Mouse (Mus musculus): ENCODE results near the gene 2610001J05Rik. TPM values are rescaled to one million over a fixed set of nuclear protein-coding genes. Genes with fewer than 3 reads are reported as not detected.
A peak's percentile ranks its signal among the peaks of the same experiment; 100 is the strongest.
"Not testable (repeated sequence)": the region's sequence is repeated elsewhere in the genome, so short reads cannot be mapped to it uniquely, and the experiment has no call there.

Gene 2610001J05Rik
- polyA plus RNA-seq, 1 experiment from 2014 or later = 63.4 TPM

GRCm38 (mm10) chr6:13846031-13846430 is 25.3 kb downstream of the 2610001J05Rik start:
- H3K36me3 ChIP-seq (ENCODE audit: inconsistent target); H3K79me2 ChIP-seq (ENCODE audit: inconsistent target); H3K27ac ChIP-seq; H3K4me3 ChIP-seq (ENCODE audit: inconsistent target): not testable (repeated sequence)
- WGBS (ENCODE audit: missing documents) = 86% methylated on average over 1 of the region's 1 CpGs

GRCm38 (mm10) chr6:13839345-13840054 is 31.8 kb downstream of the 2610001J05Rik start, which contains the start of gene Gpr85:
Gene Gpr85, minus strand, starts transcription at chr6:13839942.
- peak within 1 kb of the TSS; percentile 44 for H3K27ac ChIP-seq
- peak within 1 kb of the TSS; percentile 48 for H3K4me3 ChIP-seq (ENCODE audit: inconsistent target)
- WGBS (ENCODE audit: missing documents) = 46% methylated on average over 18 of the region's 18 CpGs
- no peaks in the 10 kb centered on the region for H3K79me2 ChIP-seq (ENCODE audit: inconsistent target)
- no peaks in the 10 kb centered on the region for H3K36me3 ChIP-seq (ENCODE audit: inconsistent target)

- Histone ChIP-seq H3K4me3 (ENCODE audit: inconsistent target) (peak overlapping the region; percentile 48), H3K79me2 (ENCODE audit: inconsistent target) (no peaks in the 10 kb centered on the region), H3K36me3 (ENCODE audit: inconsistent target) (no peaks in the 10 kb centered on the region), H3K27ac (peak overlapping the region; percentile 44)
- WGBS (ENCODE audit: missing documents) = under 1% methylated on average over 37 of the region's 41 CpGs
Measured at GRCm38 (mm10) chr6:13838677-13839344, 32.5 kb downstream of the 2610001J05Rik start.

DNA sequence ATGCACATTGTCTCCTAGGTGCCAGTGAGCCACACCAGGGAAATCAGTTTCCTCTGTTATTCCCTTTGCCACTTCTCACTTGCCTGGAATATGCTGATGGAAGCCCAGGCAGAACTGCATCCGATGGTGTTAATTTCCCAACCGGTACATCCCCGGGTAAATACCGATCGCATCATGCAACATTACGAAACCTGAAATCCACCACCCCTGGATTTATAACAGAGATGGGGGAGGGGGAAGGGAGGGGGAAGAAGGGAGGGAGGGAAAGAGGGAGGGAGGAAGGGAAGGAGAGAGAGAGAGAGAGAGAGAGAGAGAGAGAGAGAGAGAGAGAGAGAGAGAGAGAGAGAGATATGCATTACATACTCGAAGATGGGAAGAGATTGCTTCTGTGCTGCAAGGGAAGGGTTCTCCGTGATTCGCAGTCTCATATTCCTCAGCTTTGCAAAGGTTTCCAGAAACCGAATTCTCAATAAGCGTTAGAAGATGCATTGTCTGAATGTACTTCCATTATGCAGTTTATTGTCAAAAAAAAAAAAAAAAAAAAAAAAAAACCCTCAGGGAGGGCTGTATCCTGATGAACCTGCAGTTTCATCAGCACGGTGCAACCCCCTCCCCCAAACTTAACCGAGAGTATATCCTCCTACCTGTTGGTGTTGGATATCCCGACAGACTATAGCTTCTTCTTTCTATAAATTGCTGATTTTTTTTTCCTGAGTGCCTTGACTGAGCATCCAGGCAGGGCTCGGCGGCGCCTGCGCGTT is 33.2 kb downstream of the 2610001J05Rik start:
- Histone ChIP-seq H3K79me2 (ENCODE audit: inconsistent target) (no peaks in the 10 kb centered on the region), H3K36me3 (ENCODE audit: inconsistent target) (no peaks in the 10 kb centered on the region), H3K27ac (0 out of 2 replicates have a peak overlapping the region, but pooled peaks have one; percentile 15), H3K4me3 (ENCODE audit: inconsistent target) (peak overlapping the region; percentile 48)
- WGBS (ENCODE audit: missing documents) = 2% methylated on average over 16 of the region's 19 CpGs

DNA sequence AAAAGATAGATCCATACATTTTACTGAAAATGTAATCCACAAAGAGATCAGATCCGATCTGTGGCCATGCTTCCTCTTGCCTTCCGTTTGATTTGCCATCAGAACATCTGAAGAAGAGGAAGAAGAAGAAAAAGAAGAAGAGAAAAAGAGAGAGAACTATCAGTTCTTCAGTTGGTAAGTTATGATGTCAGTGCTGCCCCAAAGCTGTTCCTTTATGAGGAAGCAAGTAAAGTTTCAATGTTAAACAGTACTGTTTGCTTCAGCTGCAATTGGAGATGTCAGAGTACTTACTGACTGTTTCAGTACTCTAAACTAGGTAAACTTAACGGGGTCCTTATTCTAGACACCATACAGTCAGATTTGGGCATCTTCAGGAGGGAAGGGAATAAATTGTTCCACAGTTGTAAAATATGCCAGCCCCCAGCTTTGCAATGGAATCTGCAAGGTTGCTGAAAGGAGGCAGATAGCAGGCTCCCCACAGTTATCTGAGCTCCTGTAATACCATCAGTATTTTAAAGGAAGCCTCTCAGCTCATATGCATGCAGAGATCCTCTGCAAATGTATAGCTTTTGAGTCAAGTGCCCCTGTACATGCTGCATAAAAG is 34.2 kb downstream of the 2610001J05Rik start:
- H3K36me3 ChIP-seq (ENCODE audit: inconsistent target) = no peaks in the 10 kb centered on the region
- H3K79me2 ChIP-seq (ENCODE audit: inconsistent target) = no peaks in the 10 kb centered on the region
- H3K4me3 ChIP-seq (ENCODE audit: inconsistent target) = peak overlapping the region; percentile 48
- peak overlapping the region; percentile 19 for H3K27ac ChIP-seq
- WGBS (ENCODE audit: missing documents) = 43% methylated on average over 2 of the region's 3 CpGs

DNA sequence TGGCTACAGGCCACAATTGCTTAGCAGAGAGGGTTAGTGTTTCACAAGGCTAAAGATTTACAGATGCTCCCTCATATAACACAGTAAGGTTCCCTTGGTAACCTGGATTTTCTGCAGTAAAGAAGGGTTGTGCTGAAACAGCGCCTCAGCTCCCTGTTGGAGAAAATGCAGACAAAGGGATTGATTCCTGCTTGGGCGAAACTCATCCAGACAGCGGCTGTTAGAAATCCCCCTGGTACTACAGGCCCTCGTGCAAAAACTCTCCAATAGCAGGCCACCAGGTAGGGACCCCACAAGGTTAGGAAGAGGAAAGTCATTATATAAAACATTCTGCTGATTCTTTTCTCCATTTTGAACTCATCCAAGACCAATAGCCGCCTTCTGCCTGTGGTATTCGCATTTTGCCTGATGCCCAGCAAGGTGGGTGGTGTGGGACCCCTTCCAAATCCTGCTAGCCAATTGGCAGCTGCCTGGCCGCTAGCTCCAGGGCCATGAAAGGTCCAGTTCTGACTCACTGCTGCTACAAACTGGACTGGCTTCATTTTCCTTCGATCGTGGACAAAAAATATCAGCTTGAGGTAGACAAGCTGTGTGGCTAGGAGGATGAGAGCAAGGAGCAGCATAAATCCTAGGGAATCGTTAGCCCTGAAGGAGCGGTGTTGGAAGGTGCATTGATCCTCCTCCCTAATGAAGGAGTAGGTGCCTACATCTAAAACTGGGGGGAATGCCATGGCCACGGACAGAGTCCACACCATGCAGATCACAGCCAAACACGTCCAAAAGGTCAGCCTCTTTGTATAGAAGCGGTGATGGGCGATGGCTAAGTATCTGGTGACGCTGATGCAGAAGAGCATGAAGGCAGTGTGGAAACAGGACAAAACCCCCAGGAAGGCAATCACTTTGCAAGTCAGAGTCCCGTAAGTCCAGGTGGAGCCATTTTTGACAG is 35.3 kb downstream of the 2610001J05Rik start:
- H3K36me3 ChIP-seq (ENCODE audit: inconsistent target) = no peaks in the 10 kb centered on the region
- H3K4me3 ChIP-seq (ENCODE audit: inconsistent target) = no peak overlapping the region
- 92% methylated on average over 16 of the region's 17 CpGs for WGBS (ENCODE audit: missing documents)
- H3K79me2 ChIP-seq (ENCODE audit: inconsistent target) = no peaks in the 10 kb centered on the region
- no peak overlapping the region for H3K27ac ChIP-seq

GRCm38 (mm10) chr6:13832770-13833169 is 38.5 kb downstream of the 2610001J05Rik start:
- 97% methylated on average over 2 of the region's 2 CpGs for WGBS (ENCODE audit: missing documents)
- Histone ChIP-seq H3K4me3 (ENCODE audit: inconsistent target) (no peak overlapping the region), H3K36me3 (ENCODE audit: inconsistent target) (no peaks in the 10 kb centered on the region), H3K79me2 (ENCODE audit: inconsistent target) (no peaks in the 10 kb centered on the region), H3K27ac (no peak overlapping the region)

DNA sequence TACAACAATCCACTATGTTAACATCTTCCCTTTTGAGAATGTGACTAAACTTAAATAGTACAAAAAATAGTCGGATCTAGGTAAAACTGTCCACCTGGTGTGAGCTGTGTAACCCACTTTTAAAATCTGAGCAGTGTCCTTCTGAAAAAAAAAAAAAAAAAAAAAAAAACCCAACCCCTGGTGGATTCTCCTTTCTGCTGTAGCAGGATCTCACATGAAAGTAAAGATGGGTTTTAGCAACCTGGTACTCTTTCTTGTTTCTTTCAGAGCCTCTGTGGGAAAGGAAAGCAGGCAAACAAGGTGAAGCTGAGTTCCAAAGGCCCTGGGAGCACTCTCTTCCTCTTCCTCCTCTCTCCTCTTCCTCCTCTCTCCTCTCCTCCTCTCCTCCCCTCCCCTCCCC is 42.4 kb downstream of the 2610001J05Rik start:
- H3K79me2 ChIP-seq (ENCODE audit: inconsistent target) = no peaks in the 10 kb centered on the region
- WGBS (ENCODE audit: missing documents) = 100% methylated on average over 1 of the region's 1 CpGs

More for the DNA sequence above, 42.4 kb downstream of the 2610001J05Rik start:
- H3K4me3 ChIP-seq (ENCODE audit: inconsistent target) = no peak overlapping the region
- no peak overlapping the region for H3K27ac ChIP-seq
- no peaks in the 10 kb centered on the region for H3K36me3 ChIP-seq (ENCODE audit: inconsistent target)

Other genes with a start within 250 kb of the 2610001J05Rik start
- gene Bmt2, start 193.6 kb downstream of the 2610001J05Rik start, polyA plus RNA-seq (2018) = 18.7 to 39.1 TPM (median 18.9 TPM) in 3 replicates
- 2.0 to 3.1 TPM (median 2.0 TPM) in 3 replicates for gene Gpr85, start 31.6 kb downstream of the 2610001J05Rik start, polyA plus RNA-seq (2018)